Mouse (Mus musculus): ENCODE results near the gene Tanc1.

DNA sequence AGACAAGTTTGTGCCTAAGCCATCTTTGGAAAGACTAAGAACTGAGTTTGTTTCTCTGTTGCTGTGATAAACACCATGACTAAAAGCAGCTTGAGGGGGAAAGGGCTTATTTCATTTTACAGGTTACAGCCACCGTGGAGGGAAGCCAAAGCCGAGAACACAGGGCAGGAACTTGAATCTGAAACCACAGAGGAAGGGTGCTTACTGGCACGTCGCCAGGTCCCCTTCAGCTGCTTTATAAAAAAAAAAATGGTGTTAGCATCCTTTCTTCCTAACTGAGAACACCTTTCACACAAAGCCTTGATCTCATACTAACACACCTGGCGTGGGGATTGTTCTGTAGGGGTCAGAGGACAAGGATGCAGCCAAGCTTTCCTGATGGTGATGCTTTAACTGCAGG lies 19.6 kb downstream of the Tanc1 start:
- TF ChIP-seq CTCF (IDR thresholded peaks at IDR 0.05; ENCODE audit: borderline replicate concordance, extremely low read depth, insufficient read depth, insufficient read length): no peak
- TF ChIP-seq POLR2A (IDR thresholded peaks at IDR 0.05; ENCODE audit: borderline replicate concordance, extremely low read depth, insufficient read depth, insufficient read length, poor library complexity, severe bottlenecking): no peak

Measured in brain, embryonic 14.5 days (tissue).